Mouse (Mus musculus) forebrain, embryonic 16.5 days (tissue): ENCODE data around the gene Hoxa5. TPM values are rescaled to one million over a fixed set of nuclear protein-coding genes. Genes with fewer than 3 reads are reported as not detected.

Experiments used
- ATAC-seq: fragments of 200-750 bp; cut with Nextera tagmentation; 2 replicates; pipeline ENCODE4 v1.8.0; 2017; ENCODE audit warnings: mild to moderate bottlenecking, moderate library complexity
- H3K27ac ChIP-seq: fragments of 300-500 bp; sonication (generic); 2 replicates; pipeline ENCODE4 v1.5.1; 2014; ENCODE audit warnings: low read length, control low read depth
- H3K27me3 ChIP-seq: fragments of 300-500 bp; sonication (generic); replicated peaks from 2 replicates; pipeline ENCODE4 v1.6.1; 2014; ENCODE audit warnings: low read length; ENCODE audit not compliant: control insufficient read depth, insufficient read depth
- H3K36me3 ChIP-seq: fragments of 300-500 bp; sonication (generic); 2 replicates; pipeline ENCODE4 v1.6.1; 2014; ENCODE audit not compliant: control insufficient read depth, insufficient read depth
- H3K4me1 ChIP-seq: fragments of 300-500 bp; sonication (generic); replicated peaks from 2 replicates; pipeline ENCODE4 v1.6.1; 2014; ENCODE audit warnings: low read length; ENCODE audit not compliant: control insufficient read depth, insufficient read depth
- H3K4me2 ChIP-seq: fragments of 300-500 bp; sonication (generic); 2 replicates; pipeline ENCODE4 v1.6.1; 2014; ENCODE audit warnings: mild to moderate bottlenecking, low read length, control low read depth
- H3K4me3 ChIP-seq: fragments of 300-500 bp; sonication (generic); replicated peaks from 2 replicates; pipeline ENCODE4 v1.5.1; 2014; ENCODE audit warnings: mild to moderate bottlenecking, low read length, control low read depth
- H3K9ac ChIP-seq: fragments of 300-500 bp; sonication (generic); replicated peaks from 2 replicates; pipeline ENCODE4 v1.6.1; 2014; ENCODE audit warnings: low read depth, low read length, control low read depth
- H3K9me3 ChIP-seq: fragments of 300-500 bp; sonication (generic); 2 replicates; pipeline ENCODE4 v1.6.1; 2016; ENCODE audit warnings: low read length; ENCODE audit not compliant: control insufficient read depth
- WGBS: fragments of 180-500 bp; shearing (Covaris S2); extraction: QIAGEN DNeasy Blood & Tissue Kit; methylation state at CpG from one replicate; pipeline ENCODE4 v1.1.7; 2014; 5-methylcytosine and 5-hydroxymethylcytosine counted together
- polyA plus RNA-seq: library from polyadenylated mRNA; unstranded; fragments of >200 nt; fragmentation: Nextera tagmentation; extraction: Ambion mirVana; gene quantifications from 2 replicates; pipeline ENCODE4 v1.2.1, GENCODE M21; 2015

The Hoxa5 gene
- polyA plus RNA-seq, 1 experiment from 2014 or later: not detected

DNA sequence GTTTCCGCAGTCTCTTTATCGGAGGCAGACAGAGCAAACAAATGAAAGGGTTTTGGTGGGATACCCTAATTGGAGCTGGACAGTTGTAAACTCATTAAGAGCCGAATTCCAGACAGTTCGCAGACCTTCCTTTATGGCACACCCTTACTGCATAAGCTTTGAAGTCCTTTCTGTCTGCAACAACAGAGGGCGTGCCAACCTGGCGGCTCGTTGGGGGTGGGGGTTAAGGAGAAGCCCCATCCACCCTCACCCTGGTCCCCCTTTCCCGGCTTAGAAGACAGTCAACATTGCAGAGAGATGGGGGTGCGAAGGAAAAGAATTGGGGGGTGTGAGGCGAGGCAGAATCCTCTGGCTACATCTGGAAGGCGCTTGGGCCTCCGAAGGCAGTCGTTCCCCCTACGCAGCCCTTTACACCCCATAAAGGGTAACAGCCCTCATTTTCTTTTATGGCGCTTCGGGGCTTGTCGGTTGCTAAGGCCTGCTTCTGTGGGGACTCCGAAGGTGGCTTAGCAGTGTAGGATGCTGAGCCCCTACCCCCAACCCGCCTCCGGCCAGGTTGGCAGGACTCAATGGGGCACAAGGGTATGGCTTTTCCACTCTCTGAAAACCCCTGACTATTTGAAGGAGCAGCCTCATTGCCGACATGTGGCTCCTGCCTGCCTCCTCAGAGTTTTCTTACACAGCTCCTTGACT, 17.8 kb upstream of the Hoxa5 start:
- Histone ChIP-seq H3K36me3 (no peaks in the 10 kb centered on the region), H3K4me3 (peak overlapping the region; percentile 51), H3K27ac (no peak overlapping the region), H3K4me2 (peak overlapping the region; percentile 95), H3K27me3 (peaks cover 95% of the 10 kb centered on the region), H3K4me1 (peaks cover 13% of the 10 kb centered on the region), H3K9ac (no peak overlapping the region), H3K9me3 (no peaks in the 10 kb centered on the region)
- WGBS: 6% methylated on average over 21 of the region's 21 CpGs
- peak; percentile 24; the same call in 1 of the 2 replicates for ATAC-seq

GRCm38 (mm10) chr6:52221337-52221992, 17.1 kb upstream of the Hoxa5 start, which contains the start of gene Hoxa7:
Gene Hoxa7 (minus strand): TSS chr6:52221854.
- peak within 1 kb of the TSS; percentile 51 for H3K4me3 ChIP-seq
- peak; percentile 71 for ATAC-seq
- H3K4me2 ChIP-seq: peak within 1 kb of the TSS; percentile 95
- H3K27ac ChIP-seq: no peak within 1 kb of the TSS
- 1% methylated on average over 46 of the region's 46 CpGs for WGBS
- H3K9ac ChIP-seq: peak within 1 kb of the TSS; percentile 52
- no peaks in the 10 kb centered on the region for H3K9me3 ChIP-seq
- H3K36me3 ChIP-seq: no peaks in the 10 kb centered on the region
- H3K27me3 ChIP-seq: peaks cover 93% of the 10 kb centered on the region
- H3K4me1 ChIP-seq: peaks cover 17% of the 10 kb centered on the region

GRCm38 (mm10) chr6:52220865-52221310, 16.5 kb upstream of the Hoxa5 start:
- H3K27me3 ChIP-seq: peaks cover 93% of the 10 kb centered on the region
- H3K36me3 ChIP-seq: no peaks in the 10 kb centered on the region
- peak overlapping the region; percentile 95 for H3K4me2 ChIP-seq
- 5% methylated on average over 12 of the region's 12 CpGs for WGBS
- ATAC-seq: no peak
- H3K27ac ChIP-seq: no peak overlapping the region
- peaks cover 17% of the 10 kb centered on the region for H3K4me1 ChIP-seq
- H3K4me3 ChIP-seq: peak overlapping the region; percentile 51; the same call in 1 of the 2 replicates
- H3K9me3 ChIP-seq: no peaks in the 10 kb centered on the region
- H3K9ac ChIP-seq: no peak overlapping the region

DNA sequence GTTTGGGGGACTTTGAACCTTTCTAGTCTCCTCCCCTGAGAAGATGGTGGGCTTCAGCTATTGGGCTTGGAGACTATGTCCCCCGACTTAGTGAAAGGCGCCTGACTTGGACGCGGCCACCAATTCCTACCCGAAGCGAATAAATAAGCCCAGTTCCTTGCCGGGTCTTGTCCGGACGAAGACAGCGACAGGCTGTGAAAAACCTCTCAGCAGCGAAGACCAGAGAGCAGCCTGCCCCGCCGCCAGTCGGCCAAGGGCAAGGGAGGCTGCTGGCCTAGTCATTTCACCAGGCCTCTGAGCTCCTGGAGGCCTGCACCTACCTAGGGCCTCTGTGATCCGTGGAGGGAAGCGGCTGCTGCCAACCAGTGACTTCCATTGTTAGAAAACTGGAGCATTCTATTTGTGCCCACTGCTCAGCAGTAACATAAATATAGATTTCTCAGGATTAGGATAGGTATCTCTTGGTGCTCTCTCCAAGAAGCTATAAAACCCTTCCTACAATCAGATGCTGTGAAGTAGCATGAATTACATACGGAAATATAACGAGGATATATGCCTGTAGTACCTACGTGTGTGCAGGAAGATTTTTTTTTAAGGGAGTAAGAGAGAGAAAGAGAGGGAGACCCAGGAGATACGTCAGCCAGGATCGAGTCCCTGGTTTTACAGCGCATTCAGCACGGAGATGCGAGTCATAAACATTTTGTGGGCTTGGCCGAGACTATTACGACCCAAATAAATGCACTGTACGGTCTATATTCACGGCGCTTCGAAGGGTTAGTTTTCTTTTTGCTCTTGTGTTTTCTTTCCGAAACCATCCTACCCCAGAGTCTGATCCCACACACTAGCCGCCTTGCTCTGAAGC, 15.8 kb upstream of the Hoxa5 start:
- no peak for ATAC-seq
- H3K4me3 ChIP-seq: no peak overlapping the region
- no peak overlapping the region for H3K4me2 ChIP-seq
- WGBS: 10% methylated on average over 32 of the region's 32 CpGs
- no peaks in the 10 kb centered on the region for H3K9me3 ChIP-seq
- H3K36me3 ChIP-seq: no peaks in the 10 kb centered on the region
- H3K4me1 ChIP-seq: peaks cover 17% of the 10 kb centered on the region
- H3K9ac ChIP-seq: no peak overlapping the region
- H3K27ac ChIP-seq: no peak overlapping the region
- H3K27me3 ChIP-seq: peaks cover 93% of the 10 kb centered on the region

GRCm38 (mm10) chr6:52219234-52219942, 15.0 kb upstream of the Hoxa5 start:
- Histone ChIP-seq H3K9me3 (no peaks in the 10 kb centered on the region), H3K9ac (no peak overlapping the region), H3K4me1 (peaks cover 17% of the 10 kb centered on the region), H3K27me3 (peaks cover 93% of the 10 kb centered on the region), H3K36me3 (no peaks in the 10 kb centered on the region), H3K4me2 (no peak overlapping the region), H3K4me3 (no peak overlapping the region), H3K27ac (no peak overlapping the region)
- WGBS: 17% methylated on average over 9 of the region's 9 CpGs
- no peak for ATAC-seq

- no peak for ATAC-seq
- Histone ChIP-seq H3K9me3 (no peaks in the 10 kb centered on the region), H3K9ac (no peak overlapping the region), H3K4me3 (no peak overlapping the region), H3K27me3 (peaks cover 94% of the 10 kb centered on the region), H3K4me2 (no peak overlapping the region), H3K27ac (no peak overlapping the region), H3K4me1 (peaks cover 17% of the 10 kb centered on the region), H3K36me3 (no peaks in the 10 kb centered on the region)
- 6% methylated on average over 14 of the region's 14 CpGs for WGBS
These were observed 14.3 kb upstream of the Hoxa5 start for GRCm38 (mm10) chr6:52218643-52219215.

GRCm38 (mm10) chr6:52217895-52218642, 13.7 kb upstream of the Hoxa5 start:
- no peaks in the 10 kb centered on the region for H3K9me3 ChIP-seq
- peaks cover 94% of the 10 kb centered on the region for H3K27me3 ChIP-seq
- no peak for ATAC-seq
- H3K4me2 ChIP-seq: no peak overlapping the region
- peaks cover 17% of the 10 kb centered on the region for H3K4me1 ChIP-seq
- 4% methylated on average over 23 of the region's 23 CpGs for WGBS
- H3K9ac ChIP-seq: no peak overlapping the region
- no peaks in the 10 kb centered on the region for H3K36me3 ChIP-seq
- no peak overlapping the region for H3K4me3 ChIP-seq
- no peak overlapping the region for H3K27ac ChIP-seq

GRCm38 (mm10) chr6:52217459-52217768, 13.0 kb upstream of the Hoxa5 start:
- Histone ChIP-seq H3K27ac (no peak overlapping the region), H3K27me3 (peaks cover 94% of the 10 kb centered on the region), H3K4me1 (peaks cover 17% of the 10 kb centered on the region), H3K9me3 (no peaks in the 10 kb centered on the region), H3K9ac (no peak overlapping the region), H3K4me2 (peak overlapping the region; percentile 39), H3K4me3 (peak overlapping the region; percentile 24), H3K36me3 (no peaks in the 10 kb centered on the region)
- WGBS: under 1% methylated on average over 25 of the region's 25 CpGs
- ATAC-seq: peak; percentile 41; the same call in 1 of the 2 replicates
